Mouse (Mus musculus) gonadal fat pad, adult 2 months (tissue): Measurements from ENCODE around the gene Prkg1. TPM values are rescaled to one million over a fixed set of nuclear protein-coding genes. Genes with fewer than 3 reads are reported as not detected.

ENCODE experiments used
- DNase-seq: peaks from one replicate; pipeline ENCODE4 v3.0.0-alpha.2; 2012; ENCODE audit warnings: low read depth
- polyA plus RNA-seq: library from polyadenylated mRNA; depleted of rRNA; stranded (reverse); fragments of >200 nt; gene quantifications from 2 replicates; pipeline ENCODE4 v1.2.3, GENCODE M21; 2012

The Prkg1 gene
- polyA plus RNA-seq, 1 experiment: 2.2 TPM

DNA sequence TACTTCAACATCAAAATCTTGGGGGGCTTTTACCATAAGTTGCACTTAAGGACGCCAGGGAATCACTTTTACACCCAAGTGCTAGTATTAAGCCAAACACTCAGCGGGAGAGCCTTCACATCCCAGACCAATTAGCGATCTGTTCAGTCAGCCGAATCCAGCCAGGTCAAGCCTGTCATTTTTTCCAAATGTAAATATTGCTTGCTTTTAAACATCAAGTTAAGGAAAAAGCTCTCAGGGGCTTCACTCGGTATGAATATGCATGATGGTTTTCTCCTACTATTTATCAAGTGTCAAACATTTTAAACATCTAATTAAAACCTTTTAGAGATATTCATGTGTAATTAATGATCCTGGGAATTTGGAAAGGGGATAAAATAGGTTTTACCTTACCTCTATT is 611.4 kb downstream of the Prkg1 start:
- DNase-seq: no peak

DNA sequence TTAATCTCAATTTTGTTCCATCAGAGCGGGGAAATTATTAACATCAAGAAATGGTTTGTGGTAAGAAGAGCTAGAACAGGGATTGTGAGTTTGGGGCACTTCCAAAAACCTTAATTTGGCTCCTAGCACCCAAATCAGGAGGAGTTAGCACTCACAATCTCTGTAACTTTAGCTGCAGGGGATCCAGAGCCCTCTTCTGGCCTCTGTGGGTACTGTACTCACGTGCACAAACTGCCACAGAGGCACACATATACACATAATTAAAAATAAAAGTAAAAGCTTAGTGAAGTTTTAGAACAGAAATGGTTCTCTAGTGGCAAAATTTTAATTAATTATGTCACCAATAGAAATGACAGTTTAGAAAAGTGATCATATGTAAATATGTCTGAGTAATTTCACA is 614.9 kb downstream of the Prkg1 start:
- no peak for DNase-seq

DNA sequence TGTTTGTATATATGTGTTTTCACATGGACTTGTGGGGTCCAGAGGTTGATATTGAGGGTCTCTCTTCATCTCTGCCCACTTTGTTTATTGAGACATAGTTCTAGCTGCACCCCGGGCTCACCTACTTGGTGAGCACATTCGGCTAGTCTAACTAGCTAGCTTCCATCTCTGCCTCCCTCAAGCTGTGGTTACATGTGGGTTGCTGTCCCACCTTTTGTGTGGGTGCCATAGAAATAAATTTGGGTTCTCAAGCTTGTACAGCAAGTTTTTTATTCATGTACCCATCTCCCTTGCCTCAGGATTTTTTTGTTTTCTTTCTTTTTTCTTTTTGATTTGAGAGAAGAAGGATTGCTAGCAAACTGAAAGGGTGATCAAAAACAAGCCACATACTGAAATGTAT is 617.4 kb downstream of the Prkg1 start:
- no peak for DNase-seq

DNA sequence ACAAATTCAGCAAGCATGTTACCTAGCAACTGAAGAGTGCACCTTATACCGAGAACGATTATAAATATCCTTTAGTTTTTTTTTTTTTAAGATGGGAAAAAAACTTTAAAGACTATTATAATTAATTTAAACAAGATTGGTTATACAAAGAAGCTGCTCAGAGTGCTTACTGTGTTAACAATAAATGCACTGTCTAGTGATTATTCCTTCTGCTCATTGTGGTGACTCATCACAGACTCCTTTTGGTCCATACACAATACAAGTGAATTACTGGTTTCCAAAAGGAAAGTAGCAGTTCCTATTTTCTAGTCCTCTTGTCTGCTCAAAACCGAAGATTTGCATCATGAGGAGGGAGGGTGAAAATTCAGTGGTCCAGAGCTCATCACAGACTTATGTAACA is 618.7 kb downstream of the Prkg1 start:
- DNase-seq: no peak

DNA sequence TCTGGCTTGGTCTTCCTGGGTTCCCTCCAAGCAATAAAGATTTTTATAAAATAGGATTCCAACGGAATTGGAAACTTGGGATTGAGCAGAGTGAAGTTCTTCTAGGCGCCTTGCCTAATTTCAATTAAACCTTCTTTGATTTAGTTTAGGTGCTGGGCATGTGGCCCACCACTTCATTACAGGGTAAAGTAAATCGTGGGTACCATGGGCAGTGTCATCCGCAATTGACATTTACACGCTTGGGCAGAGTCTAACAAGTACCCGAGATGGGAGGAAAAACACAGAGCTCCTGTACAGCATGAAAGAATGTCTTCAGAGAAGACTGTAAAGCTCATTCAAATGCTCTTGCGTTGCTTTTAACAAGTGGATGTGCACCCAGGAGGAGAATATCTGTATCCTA is 622.9 kb downstream of the Prkg1 start:
- DNase-seq: no peak

DNA sequence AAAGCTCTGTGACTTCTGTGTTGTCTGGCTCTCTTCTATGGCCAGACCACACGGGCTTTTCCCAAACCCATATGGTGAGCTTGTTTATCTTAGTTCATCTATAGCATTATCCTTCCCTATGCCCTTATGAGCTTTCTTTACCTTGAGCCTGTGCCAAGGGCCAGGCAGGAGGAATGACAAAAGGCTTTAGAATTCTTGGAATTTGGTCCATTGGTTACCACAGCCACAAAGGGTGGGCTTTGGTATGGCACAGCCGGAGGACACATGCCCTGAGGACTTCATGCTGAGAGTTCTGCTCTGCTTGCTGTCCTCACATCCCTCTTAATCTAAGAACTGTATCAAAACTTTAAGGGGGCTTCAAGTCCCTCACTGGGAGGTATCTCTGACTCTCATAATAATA is 628.5 kb downstream of the Prkg1 start:
- no peak for DNase-seq

DNA sequence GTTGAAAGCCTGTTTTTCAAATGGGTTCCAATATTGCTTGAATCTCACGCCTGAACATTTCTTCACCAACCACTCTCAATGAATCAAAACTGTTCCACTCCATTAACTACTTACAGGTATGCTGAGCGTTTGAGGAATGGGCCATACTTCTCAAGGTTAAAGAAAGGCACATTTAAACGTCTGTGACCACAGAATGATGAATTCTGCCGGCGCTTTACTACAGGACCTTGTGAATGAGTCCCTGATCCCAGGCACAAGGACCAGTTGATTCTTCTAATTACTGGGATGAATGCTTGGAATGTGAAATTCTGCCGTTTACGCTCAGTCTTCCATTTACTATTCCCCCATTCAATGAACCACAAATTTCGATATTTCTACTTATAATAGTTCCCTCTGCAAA is 632.2 kb downstream of the Prkg1 start:
- DNase-seq: no peak

DNA sequence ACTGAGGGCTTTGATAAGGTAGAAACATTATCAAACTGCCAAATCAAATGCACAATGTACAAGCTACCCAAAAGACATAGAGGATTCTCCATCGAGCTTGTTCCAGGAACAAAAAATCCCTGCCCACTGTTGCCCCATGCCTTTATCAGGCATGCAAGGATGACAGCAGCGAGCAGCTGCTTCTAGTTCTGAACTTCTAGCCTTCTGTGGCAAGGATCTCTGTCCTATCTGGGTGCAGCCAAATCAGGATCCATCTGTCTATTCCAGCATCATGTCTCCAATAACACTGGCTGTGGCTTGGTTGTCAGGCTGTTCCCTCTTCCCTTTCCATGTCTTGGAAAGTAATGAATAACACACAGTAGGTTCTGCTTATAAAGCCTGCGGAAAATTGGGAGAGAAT is 640.2 kb downstream of the Prkg1 start:
- no peak for DNase-seq

DNA sequence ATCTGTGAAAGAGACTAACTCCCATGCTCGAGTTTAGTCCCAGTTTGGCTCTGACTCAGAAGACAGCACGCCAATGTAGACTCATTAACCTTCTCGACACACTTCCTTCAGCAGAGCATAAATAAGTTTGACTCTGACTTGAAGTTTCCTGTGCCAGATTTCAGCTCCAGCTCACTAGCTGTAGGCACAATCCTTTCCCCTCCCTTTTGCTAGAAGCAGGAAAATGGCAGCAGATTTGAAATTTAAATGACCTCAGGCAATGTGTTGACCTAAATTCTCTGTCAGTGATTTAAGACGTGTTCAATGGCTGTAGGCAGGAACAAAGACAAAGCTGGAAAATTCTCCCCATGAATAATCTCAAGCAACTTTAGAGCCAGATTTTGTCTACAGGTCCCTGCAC is 650.1 kb downstream of the Prkg1 start:
- DNase-seq: no peak

DNA sequence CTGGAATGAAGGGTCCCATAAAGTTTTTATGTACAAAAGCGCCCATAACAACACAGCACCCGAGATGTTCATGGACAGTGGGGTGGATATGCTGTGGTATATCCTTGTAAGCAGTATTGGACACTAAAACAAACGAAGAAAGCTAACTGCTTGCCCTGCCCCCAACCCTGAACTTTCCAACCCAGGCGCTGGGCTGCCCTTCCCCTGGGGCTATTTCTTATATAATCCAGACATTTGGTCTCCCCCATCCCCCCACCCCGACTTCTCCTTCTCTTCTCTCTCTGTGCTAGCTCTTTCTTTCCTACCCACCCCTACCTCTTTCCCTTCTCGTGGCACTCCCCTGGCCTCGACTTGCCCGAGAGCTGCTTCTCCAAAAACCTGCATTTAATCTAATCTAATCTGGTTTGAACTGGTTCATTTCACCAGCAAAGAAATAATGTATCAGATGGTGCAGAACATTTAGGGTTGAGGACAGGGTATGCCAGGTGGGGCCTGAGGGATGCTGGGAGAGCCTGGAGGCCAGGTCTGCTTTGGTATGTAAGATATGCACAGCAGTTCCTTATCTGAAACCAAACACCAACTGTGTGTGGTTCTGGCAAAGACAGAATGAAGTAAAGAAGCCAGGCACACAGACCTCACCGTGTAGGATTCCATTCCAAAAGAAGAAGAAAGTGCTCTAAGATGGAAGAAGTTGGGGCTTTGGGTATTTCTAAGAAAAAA is 657.8 kb downstream of the Prkg1 start:
- DNase-seq: no peak

DNA sequence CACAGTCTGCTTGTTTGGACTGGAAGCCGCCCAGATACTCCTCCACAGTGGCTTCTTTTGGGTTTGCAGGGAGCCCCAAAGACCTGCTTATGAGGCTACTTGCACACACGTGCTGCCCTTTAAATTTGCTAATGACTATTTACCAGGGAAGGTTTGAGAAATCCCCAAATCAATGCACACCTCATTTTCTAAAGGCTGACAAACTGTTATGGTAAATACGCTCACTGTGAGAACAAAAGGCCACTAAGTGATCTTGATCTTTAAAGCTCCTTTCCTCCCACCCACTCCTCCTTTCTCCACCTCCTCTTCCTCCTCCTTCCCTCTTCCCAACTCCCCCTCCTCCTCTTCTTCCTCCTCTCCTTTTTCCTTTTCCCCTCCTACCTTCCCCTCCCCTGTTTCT is 658.8 kb downstream of the Prkg1 start:
- no peak for DNase-seq

DNA sequence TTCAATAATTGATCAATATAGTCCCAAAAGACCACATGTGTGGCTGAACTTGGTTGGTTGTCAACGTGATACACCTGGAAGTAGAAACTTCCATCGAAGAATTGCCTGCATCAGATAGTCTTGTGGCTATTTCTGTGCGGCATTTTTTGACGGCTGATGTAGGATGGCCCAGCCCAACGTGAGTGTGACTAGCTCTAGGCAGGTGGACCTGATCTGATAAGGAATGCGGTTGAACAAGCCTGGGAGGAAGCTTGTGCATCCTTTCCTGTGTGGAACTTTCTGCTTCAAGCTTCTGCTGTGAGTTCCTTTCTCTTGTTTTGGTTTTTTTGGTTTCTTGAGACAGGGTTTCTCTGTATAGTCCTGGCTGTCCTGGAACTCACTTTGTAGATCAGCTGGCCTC is 660.1 kb downstream of the Prkg1 start:
- DNase-seq: no peak

DNA sequence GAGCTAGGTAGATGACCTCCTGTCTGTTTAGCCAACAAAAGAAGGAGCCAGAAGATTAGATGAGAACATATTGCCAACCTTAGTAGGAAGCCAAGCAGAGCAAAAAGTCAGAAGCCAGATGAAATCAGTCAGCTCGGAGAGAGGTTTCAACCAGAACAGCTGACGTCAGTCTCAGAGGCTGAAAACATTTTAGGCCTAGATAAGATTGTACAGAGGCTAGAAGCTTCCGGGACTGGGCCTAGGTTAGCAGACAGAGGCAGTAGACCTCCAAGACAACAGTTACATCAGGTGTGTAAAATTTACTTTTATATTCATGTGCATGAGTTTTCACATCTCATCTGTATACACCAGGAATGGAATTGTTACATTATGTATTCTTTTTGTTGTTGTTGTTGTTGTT is 665.5 kb downstream of the Prkg1 start:
- DNase-seq: no peak

DNA sequence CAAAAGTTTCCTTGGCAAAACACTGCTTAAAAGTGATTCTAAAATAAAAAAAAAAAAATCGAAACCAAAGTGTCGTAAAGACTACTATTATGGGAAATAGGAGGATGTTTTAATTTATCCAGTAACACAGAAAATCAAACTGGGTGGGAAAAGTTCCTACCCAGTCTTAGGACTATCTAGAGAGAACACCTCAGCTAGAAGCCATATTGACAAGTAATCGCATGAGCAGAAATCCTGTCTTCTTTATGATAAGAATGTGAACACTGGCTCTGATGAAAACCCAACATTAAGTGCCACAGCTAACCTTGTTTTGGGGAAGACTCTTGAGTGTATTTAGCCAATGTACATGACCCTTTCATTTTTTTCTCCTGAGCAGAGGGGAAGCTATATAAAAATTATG is 667.0 kb downstream of the Prkg1 start:
- no peak for DNase-seq

DNA sequence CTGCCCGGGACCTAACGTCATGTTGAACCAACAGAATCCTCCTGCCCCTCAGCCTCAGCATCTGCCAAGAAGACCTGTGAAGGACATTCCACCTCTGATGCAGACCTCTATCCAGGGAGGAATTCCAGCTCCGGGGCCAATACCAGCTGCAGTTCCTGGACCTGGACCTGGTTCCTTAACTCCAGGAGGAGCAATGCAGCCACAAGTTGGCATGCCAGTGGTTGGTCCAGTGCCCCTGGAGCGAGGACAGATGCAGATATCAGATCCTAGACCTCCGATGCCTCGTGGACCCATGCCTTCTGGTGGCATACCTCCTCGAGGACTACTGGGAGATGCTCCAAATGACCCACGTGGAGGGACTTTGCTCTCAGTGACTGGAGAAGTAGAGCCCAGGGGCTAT is 681.1 kb downstream of the Prkg1 start:
- no peak for DNase-seq

DNA sequence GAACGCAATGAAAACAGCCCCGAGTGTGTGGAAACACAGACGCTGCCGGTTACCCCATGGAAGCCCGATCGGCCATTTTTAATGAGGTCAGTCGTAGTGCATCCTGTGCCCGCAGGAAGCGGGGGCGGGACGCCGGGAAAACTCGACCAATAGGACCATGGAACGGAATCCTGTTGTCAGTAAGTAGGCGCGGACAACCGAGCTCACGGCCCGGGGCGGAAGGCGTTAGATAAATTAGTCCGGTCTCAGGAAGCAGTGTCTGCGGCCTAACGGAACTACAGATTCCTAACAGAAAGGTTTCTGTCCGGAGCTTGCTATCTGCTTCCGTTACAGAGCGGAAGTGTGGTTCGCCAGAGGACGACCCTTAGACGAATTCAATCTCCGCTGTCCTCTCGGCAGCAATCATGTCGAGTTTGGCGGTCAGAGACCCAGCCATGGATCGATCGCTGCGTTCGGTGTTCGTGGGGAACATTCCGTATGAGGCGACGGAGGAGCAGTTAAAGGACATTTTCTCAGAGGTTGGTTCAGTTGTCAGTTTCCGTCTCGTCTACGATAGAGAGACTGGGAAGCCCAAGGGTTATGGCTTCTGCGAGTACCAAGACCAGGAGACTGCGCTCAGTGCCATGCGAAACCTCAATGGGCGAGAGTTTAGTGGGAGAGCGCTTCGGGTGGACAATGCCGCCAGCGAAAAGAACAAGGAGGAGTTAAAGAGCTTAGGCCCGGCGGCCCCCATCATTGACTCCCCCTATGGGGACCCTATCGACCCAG is 682.0 kb downstream of the Prkg1 start, which contains the start of gene Cstf2t:
Cstf2t (plus strand) TSS at position 176 of the 768 bp plus-strand sequence.
- peak; percentile 77 for DNase-seq

DNA sequence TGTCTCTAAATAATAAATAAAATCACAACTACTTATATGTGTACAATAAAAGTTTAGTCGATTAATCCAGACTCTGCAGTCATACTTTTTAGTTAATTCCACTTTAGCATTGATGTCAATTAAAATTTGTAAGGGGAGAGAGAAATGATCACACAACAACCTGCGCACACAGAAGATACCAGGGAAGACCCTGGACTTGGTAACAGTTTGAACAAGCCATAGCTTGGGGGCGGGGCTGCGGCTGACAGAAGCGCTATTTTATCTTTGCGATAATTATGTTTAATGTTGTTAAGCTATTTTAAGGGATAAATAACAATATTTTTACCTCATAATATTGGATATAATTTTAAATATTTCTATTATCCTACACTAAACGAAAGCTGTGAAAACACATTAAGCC is 682.6 kb downstream of the Prkg1 start:
- DNase-seq: no peak

DNA sequence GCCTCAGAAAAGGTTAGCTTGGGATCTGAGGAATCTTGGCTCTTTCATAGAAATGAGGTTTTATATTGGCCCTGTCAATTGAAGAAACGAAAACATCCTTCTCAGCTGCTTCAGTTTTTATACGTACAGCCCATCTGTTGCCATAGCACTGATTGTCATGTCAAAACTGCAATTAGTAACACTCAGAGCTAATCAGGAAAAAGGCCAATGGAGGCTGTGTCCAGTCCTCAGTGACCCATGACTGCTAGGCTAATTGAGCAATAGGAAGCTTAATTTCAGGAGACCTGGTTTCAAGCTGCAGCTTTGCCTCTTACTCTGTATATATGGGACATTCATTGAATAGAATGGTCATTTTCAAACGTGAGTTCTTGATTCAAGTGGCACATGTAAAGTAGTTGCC is 686.6 kb downstream of the Prkg1 start:
- DNase-seq: no peak

DNA sequence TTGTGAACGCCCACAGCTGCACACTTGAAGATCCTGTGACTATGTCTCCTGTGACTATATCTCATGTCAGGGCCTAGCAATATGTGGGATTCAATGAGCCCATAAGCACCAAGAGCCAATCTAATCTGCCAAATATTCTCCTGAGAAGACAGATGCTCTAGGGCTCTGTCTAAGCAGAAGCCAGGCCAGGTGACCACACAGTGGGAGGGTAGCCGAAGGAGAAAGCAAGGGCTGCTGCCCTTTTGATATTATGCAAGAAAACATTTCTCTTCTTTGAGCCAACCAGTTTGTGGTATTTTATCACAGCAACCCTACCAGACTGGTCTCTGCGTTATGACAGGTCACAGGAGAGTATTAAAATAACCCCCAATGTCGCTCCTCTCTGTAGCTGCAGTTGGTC is 688.7 kb downstream of the Prkg1 start:
- no peak for DNase-seq

DNA sequence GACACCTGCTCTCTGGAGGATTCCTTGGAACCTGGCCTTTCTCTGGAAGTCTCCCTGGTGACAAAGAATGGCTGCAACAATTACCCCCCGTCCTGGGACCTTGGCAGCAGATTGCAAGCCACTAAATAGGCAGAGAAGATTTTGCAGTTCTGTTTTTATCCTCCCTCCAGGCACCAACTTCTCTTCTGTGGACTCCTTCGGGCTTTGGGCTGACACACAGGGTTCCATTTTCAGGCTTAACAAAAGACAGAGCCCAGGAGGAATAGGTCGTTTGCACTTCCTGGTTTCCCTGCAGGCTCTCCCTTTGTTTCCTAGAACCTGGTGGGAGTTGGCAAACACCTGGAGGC is 690.1 kb downstream of the Prkg1 start:
- DNase-seq: no peak

DNA sequence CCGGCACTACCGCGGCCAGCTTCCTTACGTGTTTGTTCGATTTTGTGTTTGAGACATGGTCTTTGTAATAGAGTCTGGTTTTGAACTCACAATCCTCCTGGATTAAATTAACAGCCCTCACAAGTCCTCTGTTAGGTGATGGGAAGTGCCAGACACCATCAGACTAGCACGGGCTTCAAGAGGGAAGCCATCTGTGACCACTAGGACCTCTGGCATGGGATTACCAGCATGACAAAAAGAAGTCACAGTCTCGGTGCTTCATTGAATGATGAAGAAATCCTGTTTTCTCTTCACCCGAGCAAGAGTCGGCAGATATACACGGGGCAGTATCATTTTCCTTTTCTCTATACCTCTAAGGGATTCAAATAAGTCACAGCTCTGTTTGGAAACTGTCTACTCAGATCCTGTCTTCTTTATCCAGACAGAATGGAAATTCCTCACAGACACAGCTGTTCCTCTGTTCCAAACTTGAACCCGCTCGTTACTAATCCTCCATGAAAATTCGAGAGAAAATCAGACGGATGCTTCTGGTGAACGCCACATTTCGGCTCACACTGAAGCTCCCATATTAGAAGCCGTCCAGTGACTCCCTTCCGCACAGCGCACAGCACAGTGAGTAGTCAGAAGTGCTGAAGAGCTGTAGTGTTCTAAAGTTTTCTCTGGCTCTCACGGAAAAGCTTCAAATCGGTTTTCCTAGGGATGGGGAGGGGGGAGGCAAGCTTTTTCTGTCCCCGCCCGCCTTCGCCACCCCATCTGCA is 690.7 kb downstream of the Prkg1 start:
- no peak for DNase-seq

DNA sequence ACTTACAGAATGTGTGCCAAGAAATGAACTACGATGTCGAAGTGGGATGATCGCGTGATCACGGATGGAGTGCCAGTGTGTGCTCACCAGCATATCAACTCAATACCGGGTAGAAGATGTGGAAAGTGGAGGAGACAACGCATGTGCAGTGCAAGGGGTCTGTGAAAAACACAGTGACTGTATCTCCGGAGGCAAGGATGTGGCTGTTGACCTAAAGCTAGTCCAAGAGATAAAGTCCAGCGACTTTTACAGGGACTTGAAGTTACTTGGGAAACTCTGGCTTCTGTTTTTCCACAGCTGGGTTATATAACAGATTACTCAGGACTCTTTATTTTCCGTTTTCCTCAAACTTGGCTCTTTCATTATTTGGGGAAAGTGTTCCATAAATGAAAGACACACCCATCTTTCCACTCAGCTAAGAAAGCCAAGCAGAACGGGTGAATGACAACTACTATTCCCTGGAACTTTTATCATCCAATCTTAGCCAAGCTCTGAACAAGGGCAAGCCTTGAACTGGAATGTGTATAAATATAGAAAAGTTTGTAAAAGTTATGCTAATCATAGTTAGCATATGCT is 699.5 kb downstream of the Prkg1 start:
- no peak for DNase-seq

DNA sequence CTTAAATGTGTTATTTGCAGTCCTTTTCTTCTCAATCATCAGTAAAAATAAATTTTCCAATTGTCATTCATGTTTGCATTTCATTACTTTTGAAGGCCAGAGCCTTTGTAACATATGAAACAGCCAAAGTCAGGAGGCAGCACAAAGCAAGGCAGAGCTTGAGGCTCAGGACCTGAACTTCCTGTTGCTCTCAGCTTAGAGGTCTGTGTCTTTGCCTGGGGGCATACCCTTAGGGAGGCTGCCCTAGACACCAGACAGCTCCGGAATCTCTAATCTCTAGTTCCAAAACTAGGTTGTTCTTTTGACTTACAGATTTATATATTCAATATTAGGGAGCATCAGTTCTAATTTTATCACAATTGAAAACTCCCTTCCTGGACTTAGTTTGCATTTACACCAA is 700.1 kb downstream of the Prkg1 start:
- DNase-seq: no peak
